ENCODE assay signal across 8 mouse cellular contexts in the genomic region with DNA sequence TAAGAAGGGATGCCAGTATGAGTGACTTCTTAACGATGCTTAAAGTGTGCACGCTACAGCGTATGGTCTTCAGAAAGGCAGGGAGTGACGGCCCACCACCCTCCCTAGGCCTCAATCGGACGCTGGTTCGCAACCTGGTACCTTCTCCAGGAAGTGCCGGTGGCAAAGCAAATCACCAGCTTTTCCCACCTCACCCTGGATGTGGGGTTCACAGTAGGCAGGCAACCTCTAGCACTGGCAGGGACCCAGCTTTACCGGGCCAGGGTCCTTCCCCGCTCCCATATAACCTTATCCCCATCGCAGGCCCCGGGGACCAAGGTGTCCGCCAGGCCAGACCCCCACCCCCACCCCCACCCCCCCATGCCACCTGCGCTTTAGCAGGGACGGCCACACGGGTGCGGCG. TPM values are rescaled to one million over a fixed set of nuclear protein-coding genes. Genes with fewer than 3 reads are reported as not detected.
A peak's percentile ranks its signal among the peaks of the same experiment; 100 is the strongest.
DNase-seq lines count a peak whose midpoint lies in the region; ATAC-seq lines count a peak whose summit lies in the region.

No protein-coding gene starts in this region.

- no peaks in the 10 kb centered on the region for H3K9me3 ChIP-seq in forebrain, embryonic 14.5 days (replicated peaks; ENCODE audit: control insufficient read depth, low read length)
- no peaks in the 10 kb centered on the region for H3K9me3 ChIP-seq in midbrain, embryonic 14.5 days (ENCODE audit: control insufficient read depth, low read length)

- H3K4me3 ChIP-seq in forebrain, embryonic 14.5 days (ENCODE audit: low read depth, low read length), result peak overlapping the region; percentile 80
- peak overlapping the region; percentile 82 for H3K4me3 ChIP-seq in midbrain, embryonic 14.5 days (replicated peaks; ENCODE audit: low read depth, low read length)

- DNase-seq in frontal cortex, postnatal 25 days (ENCODE audit: low spot score in 2 of 2), result no peak
- peak; percentile 30 for DNase-seq in right cerebral cortex, postnatal 14 days
- DNase-seq in right cerebral cortex, adult 18-20 months, result no peak
- peak; percentile 20 for DNase-seq in forebrain, embryonic 14.5 days (ENCODE audit: low spot score)
- peak; percentile 18 to 22 for DNase-seq in layer of hippocampus, postnatal 14 days (ENCODE audit: low spot score in 2 of 2)
- DNase-seq in midbrain, embryonic 14.5 days, result peak; percentile 47

- peak overlapping the region; percentile 89 for H3K9ac ChIP-seq in forebrain, embryonic 14.5 days (ENCODE audit: low read length)
- peak overlapping the region; percentile 86 for H3K9ac ChIP-seq in midbrain, embryonic 14.5 days (replicated peaks; ENCODE audit: low read length)

- H3K36me3 ChIP-seq in forebrain, embryonic 14.5 days (ENCODE audit: control insufficient read depth, insufficient read depth, low read length), result peaks cover 14% of the 10 kb centered on the region
- H3K36me3 ChIP-seq in midbrain, embryonic 14.5 days (ENCODE audit: control insufficient read depth, insufficient read depth, low read length), result peaks cover 11% of the 10 kb centered on the region

- peaks cover 27% of the 10 kb centered on the region for H3K4me1 ChIP-seq in forebrain, embryonic 14.5 days (ENCODE audit: control insufficient read depth, insufficient read depth, low read length)
- H3K4me1 ChIP-seq in midbrain, embryonic 14.5 days (ENCODE audit: control insufficient read depth, insufficient read depth, low read length), result peaks cover 16% of the 10 kb centered on the region

- peak overlapping the region; percentile 78 for H3K4me2 ChIP-seq in forebrain, embryonic 14.5 days (ENCODE audit: low read length)
- peak overlapping the region; percentile 74 for H3K4me2 ChIP-seq in midbrain, embryonic 14.5 days (ENCODE audit: low read length)

- no peaks in the 10 kb centered on the region for H3K27me3 ChIP-seq in forebrain, embryonic 14.5 days (replicated peaks; ENCODE audit: control insufficient read depth, insufficient read depth, low read length)
- H3K27me3 ChIP-seq in midbrain, embryonic 14.5 days (ENCODE audit: control insufficient read depth, insufficient read depth, low read length), result no peaks in the 10 kb centered on the region

- WGBS in forebrain, embryonic 14.5 days, result under 1% methylated on average over 18 of the region's 18 CpGs
- under 1% methylated on average over 18 of the region's 18 CpGs for WGBS in midbrain, embryonic 14.5 days

- peak overlapping the region; percentile 86 for H3K27ac ChIP-seq in forebrain, embryonic 14.5 days (ENCODE audit: low read depth, low read length)
- H3K27ac ChIP-seq in midbrain, embryonic 14.5 days (replicated peaks; ENCODE audit: low read depth, low read length), result peak overlapping the region; percentile 90

- 0 out of 2 replicates have a peak, but pooled peaks have one; percentile 8 for ATAC-seq in frontal cortex, adult (ENCODE audit: low TSS enrichment)
- ATAC-seq in forebrain, embryonic 14.5 days, result peak; percentile 63
- peak; percentile 51; the same call in 1 of the 2 replicates for ATAC-seq in midbrain, embryonic 14.5 days (ENCODE audit: low FRiP score, low TSS enrichment)
- no peak for ATAC-seq in erythroid progenitor cell, adult 5-6 weeks (replicated peaks; ENCODE audit: low FRiP score, poor library complexity, severe bottlenecking)

RNA-seq across cellular contexts. Expression of gene Sc5d, which starts 0.3 kb away (rescaled TPM):
- polyA plus RNA-seq in forebrain, embryonic 14.5 days (2014; fragmentation: Nextera tagmentation; extraction: Ambion mirVana), result 61.9 and 74.2 TPM in 2 replicates
- 10 to 100 TPM; 61.7 to 68.2 TPM for total RNA-seq in layer of hippocampus, postnatal 14 days (2021)
- 71.8 and 76.3 TPM in 2 replicates for polyA plus RNA-seq in midbrain, embryonic 14.5 days (2014; fragmentation: Nextera tagmentation; extraction: Ambion mirVana)
- total RNA-seq in erythroid progenitor cell, adult 5-6 weeks (2015; ENCODE audit: low replicate concordance), result 6.7 and 8.3 TPM in 2 replicates
- 5.6 and 8.9 TPM in 2 replicates for total RNA-seq in erythroid progenitor cell, adult 5-6 weeks (2017; ENCODE audit: low replicate concordance)

Comparison
In these comparisons a context has a peak if more than half of its experiments do, and no peak if none do; other contexts are left out.
1. DNase-seq: peak in right cerebral cortex, postnatal 14 days (single experiment), forebrain, embryonic 14.5 days (single experiment), layer of hippocampus, postnatal 14 days (2 of 2) and midbrain, embryonic 14.5 days (single experiment); none in frontal cortex, postnatal 25 days (0 of 2) and right cerebral cortex, adult 18-20 months (single experiment).
2. RNA of gene Sc5d, which starts 0.3 kb away (total RNA-seq): 61.7 to 68.2 TPM in layer of hippocampus, postnatal 14 days; 5.6 to 8.9 TPM in erythroid progenitor cell, adult 5-6 weeks; every median in the first group is over 4 times any median in the second.